Mouse (Mus musculus): ENCODE data around the gene Urm1. TPM values are rescaled to one million over a fixed set of nuclear protein-coding genes. Genes with fewer than 3 reads are reported as not detected.
"Not testable (repeated sequence)": the region's sequence is repeated elsewhere in the genome, so short reads cannot be mapped to it uniquely, and the experiment has no call there.

The Urm1 gene
- 27.4 and 31.4 TPM in 2 replicates for polyA plus RNA-seq (2015; fragmentation: Nextera tagmentation; extraction: Ambion mirVana)

- Histone ChIP-seq H3K4me3 (ENCODE audit: low read length) (peak within 1 kb of the TSS; percentile 41), H3K27me3 (replicated peaks; ENCODE audit: control insufficient read depth, insufficient read depth, low read length) (no peaks in the 10 kb centered on the region), H3K9me3 (ENCODE audit: control insufficient read depth, low read length) (no peaks in the 10 kb centered on the region), H3K4me1 (ENCODE audit: control insufficient read depth, insufficient read depth, low read depth, low read length) (peaks cover 10% of the 10 kb centered on the region), H3K36me3 (ENCODE audit: control insufficient read depth, insufficient read depth, low read length) (peaks cover 13% of the 10 kb centered on the region), H3K4me2 (ENCODE audit: low read length) (peak within 1 kb of the TSS; percentile 80), H3K27ac (ENCODE audit: low read depth, low read length) (peak within 1 kb of the TSS; percentile 90), H3K9ac (ENCODE audit: low read depth, low read length) (peak within 1 kb of the TSS; percentile 59)
- WGBS = under 1% methylated on average over 35 of the region's 35 CpGs
- peak; percentile 81 for ATAC-seq
Observed at GRCm38 (mm10) chr2:29820025-29820817, at the start of gene Urm1. TSS of gene Urm1 (plus strand) at chr2:29820075.

- Histone ChIP-seq H3K9me3 (ENCODE audit: control insufficient read depth, low read length) (no peaks in the 10 kb centered on the region), H3K9ac (ENCODE audit: low read depth, low read length) (no peak overlapping the region), H3K4me1 (ENCODE audit: control insufficient read depth, insufficient read depth, low read depth, low read length) (no peaks in the 10 kb centered on the region), H3K27ac (ENCODE audit: low read depth, low read length) (no peak overlapping the region), H3K27me3 (replicated peaks; ENCODE audit: control insufficient read depth, insufficient read depth, low read length) (no peaks in the 10 kb centered on the region), H3K4me3 (ENCODE audit: low read length) (no peak overlapping the region), H3K36me3 (ENCODE audit: control insufficient read depth, insufficient read depth, low read length) (peaks cover 7% of the 10 kb centered on the region; the same call in 1 of the 2 replicates), H3K4me2 (ENCODE audit: low read length) (no peak overlapping the region)
- ATAC-seq = no peak
Observed at GRCm38 (mm10) chr2:29770162-29770561, 49.7 kb upstream of the Urm1 start.

GRCm38 (mm10) chr2:29771611-29772461 lies 48.0 kb upstream of the Urm1 start:
- H3K36me3 ChIP-seq (ENCODE audit: control insufficient read depth, insufficient read depth, low read length) = peaks cover 10% of the 10 kb centered on the region
- WGBS = 90% methylated on average over 8 of the region's 8 CpGs
- H3K9me3 ChIP-seq (ENCODE audit: control insufficient read depth, low read length) = no peaks in the 10 kb centered on the region
- H3K4me2 ChIP-seq (ENCODE audit: low read length) = no peak overlapping the region
- no peaks in the 10 kb centered on the region for H3K4me1 ChIP-seq (ENCODE audit: control insufficient read depth, insufficient read depth, low read depth, low read length)
- no peak overlapping the region for H3K27ac ChIP-seq (ENCODE audit: low read depth, low read length)
- no peak overlapping the region for H3K4me3 ChIP-seq (ENCODE audit: low read length)
- ATAC-seq = no peak
- no peak overlapping the region for H3K9ac ChIP-seq (ENCODE audit: low read depth, low read length)
- no peaks in the 10 kb centered on the region for H3K27me3 ChIP-seq (replicated peaks; ENCODE audit: control insufficient read depth, insufficient read depth, low read length)

- no peak overlapping the region for H3K4me3 ChIP-seq (ENCODE audit: low read length)
- H3K36me3 ChIP-seq (ENCODE audit: control insufficient read depth, insufficient read depth, low read length) = peaks cover 24% of the 10 kb centered on the region
- no peak for ATAC-seq
- H3K4me2 ChIP-seq (ENCODE audit: low read length) = no peak overlapping the region
- H3K9me3 ChIP-seq (ENCODE audit: control insufficient read depth, low read length) = no peaks in the 10 kb centered on the region
- H3K9ac ChIP-seq (ENCODE audit: low read depth, low read length) = no peak overlapping the region
- no peaks in the 10 kb centered on the region for H3K4me1 ChIP-seq (ENCODE audit: control insufficient read depth, insufficient read depth, low read depth, low read length)
- no peak overlapping the region for H3K27ac ChIP-seq (ENCODE audit: low read depth, low read length)
- WGBS = 100% methylated on average over 4 of the region's 4 CpGs
- H3K27me3 ChIP-seq (replicated peaks; ENCODE audit: control insufficient read depth, insufficient read depth, low read length) = no peaks in the 10 kb centered on the region
Observed at GRCm38 (mm10) chr2:29773323-29773722, 46.6 kb upstream of the Urm1 start.

- not testable (repeated sequence) for ATAC-seq; H3K4me3 ChIP-seq (ENCODE audit: low read length); H3K4me1 ChIP-seq (ENCODE audit: control insufficient read depth, insufficient read depth, low read depth, low read length); H3K27me3 ChIP-seq (replicated peaks; ENCODE audit: control insufficient read depth, insufficient read depth, low read length); H3K9me3 ChIP-seq (ENCODE audit: control insufficient read depth, low read length); H3K9ac ChIP-seq (ENCODE audit: low read depth, low read length); H3K27ac ChIP-seq (ENCODE audit: low read depth, low read length); H3K4me2 ChIP-seq (ENCODE audit: low read length)
- peaks cover 60% of the 10 kb centered on the region for H3K36me3 ChIP-seq (ENCODE audit: control insufficient read depth, insufficient read depth, low read length)
- WGBS = 95% methylated on average over 2 of the region's 2 CpGs
Observed at GRCm38 (mm10) chr2:29781256-29781655, 38.6 kb upstream of the Urm1 start.

- ATAC-seq = no peak
- Histone ChIP-seq H3K9me3 (ENCODE audit: control insufficient read depth, low read length) (peaks cover 3% of the 10 kb centered on the region; the same call in 1 of the 2 replicates), H3K4me2 (ENCODE audit: low read length) (no peak overlapping the region), H3K36me3 (ENCODE audit: control insufficient read depth, insufficient read depth, low read length) (peaks cover 37% of the 10 kb centered on the region), H3K9ac (ENCODE audit: low read depth, low read length) (no peak overlapping the region), H3K4me3 (ENCODE audit: low read length) (no peak overlapping the region), H3K27me3 (replicated peaks; ENCODE audit: control insufficient read depth, insufficient read depth, low read length) (no peaks in the 10 kb centered on the region), H3K4me1 (ENCODE audit: control insufficient read depth, insufficient read depth, low read depth, low read length) (peaks cover 14% of the 10 kb centered on the region), H3K27ac (ENCODE audit: low read depth, low read length) (no peak overlapping the region)
- 73% methylated on average over 4 of the region's 4 CpGs for WGBS
Observed at GRCm38 (mm10) chr2:29784290-29784689, 35.6 kb upstream of the Urm1 start.

- Histone ChIP-seq H3K9me3 (ENCODE audit: control insufficient read depth, low read length) (no peaks in the 10 kb centered on the region), H3K4me1 (ENCODE audit: control insufficient read depth, insufficient read depth, low read depth, low read length) (peaks cover 15% of the 10 kb centered on the region), H3K27me3 (replicated peaks; ENCODE audit: control insufficient read depth, insufficient read depth, low read length) (no peaks in the 10 kb centered on the region), H3K9ac (ENCODE audit: low read depth, low read length) (peak within 1 kb of the TSS; percentile 74), H3K36me3 (ENCODE audit: control insufficient read depth, insufficient read depth, low read length) (peaks cover 28% of the 10 kb centered on the region), H3K27ac (ENCODE audit: low read depth, low read length) (peak within 1 kb of the TSS; percentile 60), H3K4me2 (ENCODE audit: low read length) (peak within 1 kb of the TSS; percentile 64), H3K4me3 (ENCODE audit: low read length) (peak within 1 kb of the TSS; percentile 57)
- peak; percentile 86 for ATAC-seq
- WGBS = 2% methylated on average over 31 of the region's 31 CpGs
Observed at GRCm38 (mm10) chr2:29787104-29787917, 32.6 kb upstream of the Urm1 start, which contains the start of gene Coq4. TSS of gene Coq4 (plus strand) at chr2:29787493.

GRCm38 (mm10) chr2:29787937-29788681 lies 31.8 kb upstream of the Urm1 start, which contains the start of gene Trub2:
TSS of gene Trub2 (minus strand) at chr2:29788502.
- Histone ChIP-seq H3K9ac (ENCODE audit: low read depth, low read length) (peak within 1 kb of the TSS; percentile 74), H3K36me3 (ENCODE audit: control insufficient read depth, insufficient read depth, low read length) (peaks cover 20% of the 10 kb centered on the region), H3K4me3 (ENCODE audit: low read length) (peak within 1 kb of the TSS; percentile 57), H3K4me1 (ENCODE audit: control insufficient read depth, insufficient read depth, low read depth, low read length) (peaks cover 15% of the 10 kb centered on the region), H3K27ac (ENCODE audit: low read depth, low read length) (peak within 1 kb of the TSS; percentile 60), H3K4me2 (ENCODE audit: low read length) (peak within 1 kb of the TSS; percentile 64), H3K9me3 (ENCODE audit: control insufficient read depth, low read length) (no peaks in the 10 kb centered on the region), H3K27me3 (replicated peaks; ENCODE audit: control insufficient read depth, insufficient read depth, low read length) (no peaks in the 10 kb centered on the region)
- ATAC-seq = peak; percentile 87
- WGBS = under 1% methylated on average over 45 of the region's 45 CpGs
